Mouse (Mus musculus) megakaryocyte-erythroid progenitor cell, adult 5-6 weeks (primary cell): ENCODE measurements around the gene Rfxap. TPM values are rescaled to one million over a fixed set of nuclear protein-coding genes. Genes with fewer than 3 reads are reported as not detected.
"Not testable (repeated sequence)": the region's sequence is repeated elsewhere in the genome, so short reads cannot be mapped to it uniquely, and the experiment has no call there.

ENCODE experiments used
- ATAC-seq: replicated peaks from 2 replicates; pipeline ENCODE4 v1.8.0; 2016; ENCODE audit warnings: mild to moderate bottlenecking, inconsistent platforms; ENCODE audit not compliant: severe bottlenecking, poor library complexity, low FRiP score, low TSS enrichment
- total RNA-seq, 2 experiments: library from RNA; stranded (forward) in 1 of 2; stranded (reverse) in 1 of 2; fragments of 200-1000, 215-1000 nt in 1 of 2; fragments of >200 nt in 1 of 2; fragmentation: Nextera tagmentation in 1 of 2; gene quantifications; 2 replicates each; pipeline ENCODE4 v1.2.3; 2014 to 2017

The Rfxap gene
- total RNA-seq, 2 experiments from 2014 or later: 25.2 to 107 TPM

- no peak for ATAC-seq
Observed at GRCm38 (mm10) chr3:54769349-54770275, 38.0 kb downstream of the Rfxap start.

- ATAC-seq: 0 out of 2 replicates have a peak, but pooled peaks have one; percentile 34
Observed at GRCm38 (mm10) chr3:54768592-54768991, 39.0 kb downstream of the Rfxap start.

- no peak for ATAC-seq
Observed at GRCm38 (mm10) chr3:54766811-54767210, 40.8 kb downstream of the Rfxap start.

DNA sequence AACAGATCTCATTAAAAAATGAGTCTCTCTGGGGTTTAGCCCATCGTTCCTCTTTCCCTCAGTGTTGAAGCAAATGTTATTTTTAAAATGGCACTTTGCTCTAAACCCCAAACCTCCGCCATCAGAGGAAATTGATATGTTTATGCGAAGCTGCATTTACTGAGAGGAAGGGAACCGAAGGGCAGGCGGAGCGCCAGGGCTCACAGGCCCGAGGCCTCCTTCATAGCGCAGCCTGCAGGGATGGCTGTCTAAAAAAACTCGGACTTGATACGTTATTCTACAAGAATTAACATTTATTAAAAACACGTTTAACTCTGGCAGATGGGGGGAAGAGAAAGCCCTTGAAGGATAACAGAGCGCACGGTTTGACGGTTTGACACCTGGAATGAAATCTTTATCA is 41.6 kb downstream of the Rfxap start:
- no peak for ATAC-seq

DNA sequence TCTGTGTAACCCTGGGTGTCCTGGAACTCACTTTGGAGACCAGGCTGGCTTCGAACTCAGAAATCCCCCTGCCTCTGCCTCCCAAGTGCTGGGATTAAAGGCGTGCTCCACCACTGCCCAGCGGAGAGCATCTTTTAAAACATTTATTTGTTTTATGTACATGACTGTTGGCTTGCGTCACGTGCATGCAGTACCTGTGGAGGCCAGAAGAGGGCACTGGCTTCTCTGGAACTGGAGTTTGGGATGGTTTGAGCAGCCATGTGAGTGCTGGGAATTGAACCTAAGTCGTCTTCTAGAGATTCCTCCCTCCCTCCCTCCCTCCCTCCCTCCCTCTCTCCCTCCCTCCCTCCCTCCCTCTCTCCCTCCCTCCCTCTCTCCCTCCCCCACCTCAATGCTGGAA is 42.1 kb downstream of the Rfxap start:
- not testable (repeated sequence) for ATAC-seq

- ATAC-seq: no peak
Observed at GRCm38 (mm10) chr3:54764418-54764817, 43.2 kb downstream of the Rfxap start.

GRCm38 (mm10) chr3:54761258-54761657 is 46.3 kb downstream of the Rfxap start:
- ATAC-seq: no peak

DNA sequence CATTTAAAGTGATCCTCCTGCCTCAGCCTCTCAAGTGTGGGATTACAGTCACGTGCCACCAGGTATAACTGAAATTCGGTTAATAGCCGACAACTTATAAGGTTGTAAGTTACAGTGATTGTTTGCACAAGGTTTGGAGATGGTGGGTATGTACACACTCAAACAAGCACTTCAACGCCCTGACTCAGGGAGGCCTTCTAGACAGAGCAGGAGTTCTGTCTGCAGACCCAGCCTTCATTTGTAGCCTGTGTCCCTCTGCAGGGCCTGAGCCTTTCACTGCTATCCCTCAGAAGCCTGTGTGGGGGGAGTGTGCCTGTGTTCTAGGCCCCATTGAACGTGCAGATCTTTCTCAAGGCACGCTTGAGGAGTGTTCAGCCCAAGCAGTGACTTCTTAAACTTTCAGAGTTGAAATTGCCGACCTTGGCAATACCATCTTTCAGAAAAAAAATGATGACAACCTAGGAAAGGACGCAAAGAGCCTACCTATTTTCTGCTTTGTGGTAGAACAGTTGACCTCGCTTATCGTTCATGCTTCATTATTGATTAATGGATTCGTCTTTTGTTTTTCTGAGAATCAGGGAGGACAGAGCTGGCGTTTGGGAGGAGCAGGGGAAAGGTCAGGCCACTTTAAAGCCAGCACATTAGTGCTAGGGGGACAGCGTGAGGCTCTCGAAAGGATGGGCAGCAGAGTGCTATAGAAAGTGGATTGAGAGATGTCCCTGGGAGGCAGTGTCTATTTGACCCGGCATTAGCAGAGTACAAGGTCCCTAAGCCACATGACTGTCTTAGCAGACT is 47.1 kb downstream of the Rfxap start:
- ATAC-seq: no peak

DNA sequence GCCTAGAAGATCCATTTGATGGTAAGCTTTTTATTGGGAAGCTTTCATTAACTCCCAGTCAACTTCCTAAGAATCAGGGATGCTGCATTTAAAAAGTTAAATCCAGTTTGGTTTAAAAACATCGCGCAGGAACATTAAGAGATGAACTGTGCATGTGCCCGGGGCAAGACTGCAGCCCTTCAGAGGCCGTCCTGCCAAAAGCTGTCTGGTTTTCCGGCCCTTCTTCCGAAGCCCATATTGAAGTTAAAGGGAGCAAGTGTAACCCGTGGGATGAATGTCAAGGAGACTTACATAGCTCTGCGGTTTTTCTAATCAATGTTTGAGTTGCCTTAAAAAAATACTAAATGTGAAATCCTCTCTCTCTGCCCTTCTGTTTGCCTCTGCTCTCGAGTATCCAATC is 48.4 kb downstream of the Rfxap start:
- no peak for ATAC-seq

DNA sequence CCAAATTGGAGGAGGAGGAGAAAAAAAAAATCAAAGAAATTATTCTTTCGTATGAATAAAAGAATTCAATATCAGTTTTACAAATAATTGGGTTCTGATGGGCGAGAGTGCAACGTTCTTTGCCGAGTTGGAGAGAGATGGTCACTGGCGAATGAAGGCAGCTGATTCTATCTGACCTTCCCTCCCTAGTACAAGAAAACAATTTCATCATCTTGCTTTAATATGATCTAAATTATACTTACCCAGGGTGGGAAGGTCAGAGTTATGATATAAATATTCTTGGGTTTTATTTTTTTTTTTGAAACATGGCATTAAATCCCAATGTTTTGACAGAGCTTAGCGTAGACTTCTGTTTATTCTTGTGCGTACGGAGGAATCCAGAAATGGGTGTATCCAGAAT is 50.1 kb downstream of the Rfxap start:
- ATAC-seq: no peak

GRCm38 (mm10) chr3:54756058-54756457 is 51.5 kb downstream of the Rfxap start:
- peak; percentile 47 for ATAC-seq

GRCm38 (mm10) chr3:54755145-54756041 is 52.2 kb downstream of the Rfxap start, which contains the start of gene Smad9:
Gene Smad9 (plus strand): TSS chr3:54755582.
- ATAC-seq: peak; percentile 26; the same call in 1 of the 2 replicates

DNA sequence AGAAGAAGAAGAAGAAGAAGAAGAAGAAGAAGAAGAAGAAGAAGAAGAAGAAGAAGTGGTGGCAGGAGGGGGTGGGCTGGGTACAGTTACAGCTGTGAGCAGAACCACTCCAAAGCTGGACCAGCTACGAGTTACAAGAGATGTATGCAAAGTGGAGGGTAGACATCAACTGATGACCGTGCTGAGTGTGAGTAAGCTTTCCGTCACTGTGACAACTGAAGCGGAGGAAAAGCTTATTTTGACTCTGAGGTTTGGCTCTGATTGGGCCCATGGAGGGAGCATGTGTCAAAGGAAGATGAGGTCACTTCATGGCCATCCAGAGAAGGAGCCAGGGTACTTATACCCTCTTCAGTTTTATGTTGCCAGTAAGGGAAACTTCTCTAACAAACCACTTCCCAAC is 54.2 kb downstream of the Rfxap start:
- no peak for ATAC-seq

Other genes starting within 250 kb of the Rfxap start
- gene Supt20, start 115.0 kb downstream of the Rfxap start, total RNA-seq (2014; fragmentation: Nextera tagmentation): 107 and 111 TPM in 2 replicates
- 53.4 and 83.3 TPM in 2 replicates for gene Supt20, start 115.0 kb downstream of the Rfxap start, total RNA-seq (2017)
- not detected in 2 replicates for gene Gm21958, start 93.4 kb downstream of the Rfxap start, total RNA-seq (2014; fragmentation: Nextera tagmentation)
- gene Gm21958, start 93.4 kb downstream of the Rfxap start, total RNA-seq (2017): not detected in 2 replicates
- gene Exosc8, start 72.4 kb downstream of the Rfxap start, total RNA-seq (2014; fragmentation: Nextera tagmentation): 185 and 256 TPM in 2 replicates
- gene Exosc8, start 72.4 kb downstream of the Rfxap start, total RNA-seq (2017): 247 and 289 TPM in 2 replicates
- 27.8 and 29.6 TPM in 2 replicates for gene Alg5, start 72.3 kb downstream of the Rfxap start, total RNA-seq (2014; fragmentation: Nextera tagmentation)
- 37.9 and 46.2 TPM in 2 replicates for gene Alg5, start 72.3 kb downstream of the Rfxap start, total RNA-seq (2017)
- not detected in 2 replicates for gene Smad9, start 52.2 kb downstream of the Rfxap start, total RNA-seq (2014; fragmentation: Nextera tagmentation)
- gene Smad9, start 52.2 kb downstream of the Rfxap start, total RNA-seq (2017): not detected in 2 replicates
- gene Sertm1, start 108.1 kb upstream of the Rfxap start, total RNA-seq (2014; fragmentation: Nextera tagmentation): not detected in 2 replicates
- not detected in 2 replicates for gene Sertm1, start 108.1 kb upstream of the Rfxap start, total RNA-seq (2017)
- not detected in 2 replicates for gene Ccna1, start 247.7 kb upstream of the Rfxap start, total RNA-seq (2014; fragmentation: Nextera tagmentation)
- gene Ccna1, start 247.7 kb upstream of the Rfxap start, total RNA-seq (2017): not detected in 2 replicates